ENCODE assay signal across 21 mouse cellular contexts in the genomic region with DNA sequence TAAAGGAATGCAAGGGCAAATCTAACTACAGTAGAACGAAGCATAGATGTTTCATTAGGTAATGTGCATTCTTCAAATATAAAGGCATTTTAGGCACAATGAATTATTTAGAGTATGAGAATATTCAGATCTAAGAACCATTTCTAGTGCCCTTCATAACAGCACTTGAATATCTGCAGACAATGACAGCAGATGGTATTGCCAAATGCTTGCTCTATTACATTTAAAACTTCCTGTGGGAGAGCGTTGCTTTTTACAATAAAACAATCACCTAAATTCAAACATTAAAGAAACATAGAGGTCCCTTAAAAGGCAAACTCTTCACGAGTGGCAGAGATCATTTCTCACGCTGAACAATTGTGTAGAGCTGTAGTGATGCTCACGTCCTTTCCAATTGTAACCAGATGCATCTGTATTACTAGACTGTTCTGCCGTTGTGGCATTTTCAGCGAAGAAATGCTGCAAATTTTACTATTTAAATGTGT.
DNase-seq lines count a peak whose midpoint lies in the region; ATAC-seq lines count a peak whose summit lies in the region.
"Had no signal": no experiment of that assay in that cellular context is flagged by ENCODE, and none has a peak within 500 bp of the region (broad histone marks: within the 10 kb centered on the region; RNA-seq: fewer than 3 reads in every experiment).

No protein-coding gene starts in this region.

- no peaks in the 10 kb centered on the region for H3K27me3 ChIP-seq in forebrain, embryonic 15.5 days
- H3K27me3 ChIP-seq in forebrain, embryonic 11.5 days (ENCODE audit: control insufficient read depth, insufficient read depth, low read length) = no peaks in the 10 kb centered on the region
- H3K27me3 ChIP-seq: embryonic facial prominence, embryonic 12.5 days; heart, embryonic 15.5 days; intestine, embryonic 15.5 days had no signal

- H3K4me3 ChIP-seq in forebrain, embryonic 15.5 days = no peak overlapping the region
- H3K4me3 ChIP-seq in forebrain, embryonic 11.5 days (ENCODE audit: low read depth, low read length) = no peak overlapping the region
- H3K4me3 ChIP-seq: embryonic facial prominence, embryonic 12.5 days; heart, adult 2 months; heart, embryonic 15.5 days; hindbrain, embryonic 10.5 days; intestine, embryonic 15.5 days had no signal

- no peaks in the 10 kb centered on the region for H3K9me3 ChIP-seq in forebrain, embryonic 15.5 days
- no peaks in the 10 kb centered on the region for H3K9me3 ChIP-seq in forebrain, embryonic 11.5 days (ENCODE audit: control insufficient read depth, low read length)
- H3K9me3 ChIP-seq: embryonic facial prominence, embryonic 12.5 days; heart, embryonic 15.5 days; hindbrain, embryonic 10.5 days; intestine, embryonic 15.5 days had no signal

- WGBS in forebrain, embryonic 15.5 days = 73% methylated on average over 7 of the region's 7 CpGs
- WGBS in forebrain, embryonic 11.5 days = 86% methylated on average over 7 of the region's 7 CpGs

- ATAC-seq in forebrain, embryonic 15.5 days (replicated peaks) = no peak
- ATAC-seq in forebrain, embryonic 11.5 days (replicated peaks; ENCODE audit: low FRiP score) = no peak
- ATAC-seq: intestine, embryonic 15.5 days had no signal

- peak overlapping the region; percentile 23; the same call in 1 of the 2 replicates for H3K27ac ChIP-seq in forebrain, embryonic 15.5 days (replicated peaks)
- no peak overlapping the region for H3K27ac ChIP-seq in forebrain, embryonic 11.5 days (ENCODE audit: low read depth, low read length)
- H3K27ac ChIP-seq: embryonic facial prominence, embryonic 12.5 days; heart, adult 2 months; heart, embryonic 15.5 days; hindbrain, embryonic 10.5 days; hindbrain, embryonic 14.5 days; intestine, embryonic 15.5 days had no signal

- no peak for DNase-seq in forebrain, embryonic 11.5 days (ENCODE audit: low spot score)
- peak; percentile 29 for DNase-seq in layer of hippocampus, adult 11-12 months (ENCODE audit: low spot score)
- DNase-seq in layer of hippocampus, postnatal 25 days (ENCODE audit: extremely low spot score in 1 of 2, low spot score in 1 of 2) = no peak
- peak; percentile 8 to 25 for DNase-seq in layer of hippocampus, postnatal 10 days (ENCODE audit: low spot score in 2 of 2)
- DNase-seq in left cerebral cortex, adult 11 months (ENCODE audit: low spot score) = no peak
- DNase-seq in adrenal gland, postnatal 36 days = no peak
- DNase-seq in ovary, postnatal 14 days (ENCODE audit: low spot score) = no peak
- DNase-seq: adrenal gland, postnatal 14 days; cerebellum, adult 11-12 months; cerebellum, adult 9-10 months; cerebellum, postnatal 25 days; gastrocnemius, postnatal 14 days; heart, adult 2 months; heart, postnatal 14 days had no signal

- no peaks in the 10 kb centered on the region for H3K4me1 ChIP-seq in forebrain, embryonic 15.5 days
- no peaks in the 10 kb centered on the region for H3K4me1 ChIP-seq in forebrain, embryonic 11.5 days (replicated peaks; ENCODE audit: control insufficient read depth, insufficient read depth, low read length)
- H3K4me1 ChIP-seq: embryonic facial prominence, embryonic 12.5 days; heart, embryonic 15.5 days; hindbrain, embryonic 10.5 days; intestine, embryonic 15.5 days had no signal

- no peak overlapping the region for H3K9ac ChIP-seq in forebrain, embryonic 15.5 days (replicated peaks)
- H3K9ac ChIP-seq in forebrain, embryonic 11.5 days (ENCODE audit: low read length) = no peak overlapping the region
- H3K9ac ChIP-seq: embryonic facial prominence, embryonic 12.5 days; heart, embryonic 15.5 days; hindbrain, embryonic 14.5 days; intestine, embryonic 15.5 days had no signal

- no peaks in the 10 kb centered on the region for H3K36me3 ChIP-seq in forebrain, embryonic 15.5 days
- no peaks in the 10 kb centered on the region for H3K36me3 ChIP-seq in forebrain, embryonic 11.5 days (ENCODE audit: control insufficient read depth, insufficient read depth, low read length)
- H3K36me3 ChIP-seq: embryonic facial prominence, embryonic 12.5 days; heart, embryonic 15.5 days; hindbrain, embryonic 10.5 days; intestine, embryonic 15.5 days had no signal

- no peak overlapping the region for H3K4me2 ChIP-seq in forebrain, embryonic 15.5 days (replicated peaks)
- H3K4me2 ChIP-seq in forebrain, embryonic 11.5 days (ENCODE audit: low read depth, low read length, severe bottlenecking) = no peak overlapping the region
- H3K4me2 ChIP-seq: embryonic facial prominence, embryonic 12.5 days; heart, embryonic 11.5 days; heart, embryonic 15.5 days; hindbrain, embryonic 14.5 days; intestine, embryonic 15.5 days had no signal

Comparison
In these comparisons a context has a peak if more than half of its experiments do, and no peak if none do; other contexts are left out.
1. DNase-seq: peak in layer of hippocampus, adult 11-12 months (single experiment) and layer of hippocampus, postnatal 10 days (2 of 2); none in forebrain, embryonic 11.5 days (single experiment), layer of hippocampus, postnatal 25 days (0 of 2), left cerebral cortex, adult 11 months (single experiment), adrenal gland, postnatal 36 days (0 of 2) and ovary, postnatal 14 days (single experiment).